ENCODE assay signal across 21 mouse cellular contexts in the genomic region with DNA sequence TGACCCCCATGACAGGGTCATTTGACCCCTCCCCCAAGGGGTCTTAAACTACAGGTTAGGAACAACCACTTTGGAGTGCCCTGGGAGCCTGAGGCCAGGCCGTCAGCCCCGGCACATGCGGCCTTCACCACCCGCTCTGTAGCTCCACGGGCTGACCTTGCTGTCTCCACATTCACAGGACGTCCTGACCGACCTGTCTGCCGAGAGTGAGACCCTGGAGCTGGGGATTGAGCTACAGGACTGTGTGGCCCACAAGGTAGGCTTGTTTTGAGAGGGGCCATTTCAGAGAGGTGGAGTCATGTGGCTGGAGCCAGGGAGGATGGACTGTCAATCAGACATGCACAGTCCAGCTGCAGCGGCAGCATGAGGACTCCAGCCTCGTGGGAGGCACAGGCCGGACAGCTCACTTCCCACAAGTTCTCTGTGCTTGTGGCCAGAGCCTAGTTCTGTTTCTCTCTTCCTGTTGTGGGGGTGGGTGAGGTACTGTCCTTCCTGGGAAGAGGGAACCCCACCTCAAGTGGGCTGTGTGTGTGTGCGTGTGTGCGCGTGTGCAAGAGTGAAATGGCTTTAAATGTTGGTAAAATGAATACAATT. TPM values are rescaled to one million over a fixed set of nuclear protein-coding genes. Genes with fewer than 3 reads are reported as not detected.
A peak's percentile ranks its signal among the peaks of the same experiment; 100 is the strongest.
DNase-seq lines count a peak whose midpoint lies in the region; ATAC-seq and TF ChIP-seq lines count a peak whose summit lies in the region.
"Had no signal": no experiment of that assay in that cellular context is flagged by ENCODE, and none has a peak within 500 bp of the region (broad histone marks: within the 10 kb centered on the region; RNA-seq: fewer than 3 reads in every experiment).

No protein-coding gene starts in this region.

- H3K27ac ChIP-seq in liver, embryonic 15.5 days (replicated peaks) = 0 out of 2 replicates have a peak overlapping the region, but pooled peaks have one; percentile 41
- H3K27ac ChIP-seq in liver, embryonic 12.5 days = no peak overlapping the region
- H3K27ac ChIP-seq in bone marrow, adult 2 months (ENCODE audit: control insufficient read depth, insufficient read depth, low read depth, low read length, poor library complexity) = peak overlapping the region; percentile 9; the same call in 1 of the 2 replicates
- no peak overlapping the region for H3K27ac ChIP-seq in limb, embryonic 10.5 days
- H3K27ac ChIP-seq: forebrain, embryonic 12.5 days; layer of hippocampus, adult 2 months; liver, embryonic 13.5 days; midbrain, embryonic 10.5 days; stomach, postnatal 0 days had no signal

- peaks cover 70% of the 10 kb centered on the region for H3K36me3 ChIP-seq in liver, embryonic 15.5 days (replicated peaks)
- H3K36me3 ChIP-seq in liver, embryonic 12.5 days = peaks cover 96% of the 10 kb centered on the region
- peaks cover 86% of the 10 kb centered on the region for H3K36me3 ChIP-seq in limb, embryonic 10.5 days

- no peak overlapping the region for H3K4me3 ChIP-seq in liver, embryonic 15.5 days (replicated peaks)
- H3K4me3 ChIP-seq in liver, embryonic 12.5 days = no peak overlapping the region
- no peak overlapping the region for H3K4me3 ChIP-seq in bone marrow, adult 2 months (replicated peaks; ENCODE audit: control insufficient read depth, low read depth, low read length)
- no peak overlapping the region for H3K4me3 ChIP-seq in limb, embryonic 10.5 days
- H3K4me3 ChIP-seq: forebrain, embryonic 12.5 days; layer of hippocampus, adult 2 months; liver, embryonic 13.5 days; midbrain, embryonic 10.5 days had no signal

- TF ChIP-seq POLR2A in bone marrow, adult 2 months (IDR thresholded peaks at IDR 0.05; ENCODE audit: borderline replicate concordance, control insufficient read depth, low read depth, low read length) = no peak

- peak; percentile 29 to 56 for DNase-seq in adrenal gland, adult (ENCODE audit: inconsistent age in 2 of 2, low spot score in 1 of 2)
- DNase-seq in adrenal gland, adult 8-10 months = no peak
- DNase-seq in urinary bladder, postnatal 10 days (ENCODE audit: low spot score) = no peak
- no peak for DNase-seq in limb, embryonic 10.5 days (ENCODE audit: low spot score)
- DNase-seq: cerebellum, adult 9-10 months; gastrocnemius, postnatal 10 days; heart, postnatal 10 days; kidney, adult 18-20 months; kidney, postnatal 10 days; left cerebral cortex, postnatal 4 days; liver, embryonic 13.5 days; right cerebral cortex, postnatal 14 days had no signal

- no peaks in the 10 kb centered on the region for H3K4me1 ChIP-seq in liver, embryonic 15.5 days (replicated peaks)
- H3K4me1 ChIP-seq in liver, embryonic 12.5 days = 0 out of 2 replicates have a peak, but pooled peaks cover 6% of the 10 kb centered on the region
- H3K4me1 ChIP-seq in bone marrow, adult 2 months (ENCODE audit: control insufficient read depth, insufficient read depth, low read length) = peaks cover 4% of the 10 kb centered on the region; the same call in 1 of the 2 replicates
- no peaks in the 10 kb centered on the region for H3K4me1 ChIP-seq in limb, embryonic 10.5 days
- H3K4me1 ChIP-seq: forebrain, embryonic 12.5 days; midbrain, embryonic 10.5 days had no signal

- no peak for ATAC-seq in liver, embryonic 15.5 days (ENCODE audit: insufficient read depth)
- ATAC-seq in liver, embryonic 12.5 days = no peak
- peak; percentile 48 for ATAC-seq in megakaryocyte progenitor cell, adult 5-6 weeks (replicated peaks; ENCODE audit: poor library complexity)
- ATAC-seq: lung, postnatal 0 days had no signal

- no peak overlapping the region for H3K9ac ChIP-seq in liver, embryonic 15.5 days
- no peak overlapping the region for H3K9ac ChIP-seq in liver, embryonic 12.5 days
- H3K9ac ChIP-seq: forebrain, embryonic 12.5 days; liver, embryonic 13.5 days had no signal

- no peaks in the 10 kb centered on the region for H3K27me3 ChIP-seq in liver, embryonic 15.5 days
- no peaks in the 10 kb centered on the region for H3K27me3 ChIP-seq in liver, embryonic 12.5 days (replicated peaks)
- no peaks in the 10 kb centered on the region for H3K27me3 ChIP-seq in limb, embryonic 10.5 days (ENCODE audit: low read depth, poor library complexity, severe bottlenecking)
- H3K27me3 ChIP-seq: forebrain, embryonic 12.5 days; liver, embryonic 13.5 days had no signal

- H3K9me3 ChIP-seq in liver, embryonic 15.5 days (replicated peaks) = no peaks in the 10 kb centered on the region
- H3K9me3 ChIP-seq in liver, embryonic 12.5 days (replicated peaks) = no peaks in the 10 kb centered on the region
- H3K9me3 ChIP-seq in limb, embryonic 10.5 days (replicated peaks) = no peaks in the 10 kb centered on the region
- H3K9me3 ChIP-seq: forebrain, embryonic 12.5 days; liver, embryonic 13.5 days; midbrain, embryonic 10.5 days had no signal

- H3K4me2 ChIP-seq in liver, embryonic 15.5 days = no peak overlapping the region
- no peak overlapping the region for H3K4me2 ChIP-seq in liver, embryonic 12.5 days
- H3K4me2 ChIP-seq: forebrain, embryonic 12.5 days; liver, embryonic 13.5 days had no signal

- 69% methylated on average over 14 of the region's 14 CpGs for WGBS in liver, embryonic 15.5 days (ENCODE audit: insufficient replicate concordance)
- WGBS in liver, embryonic 12.5 days (ENCODE audit: insufficient replicate concordance) = 74% methylated on average over 14 of the region's 14 CpGs
- 60% methylated on average over 14 of the region's 14 CpGs for WGBS in bone marrow, adult 2 months
- 91% methylated on average over 14 of the region's 14 CpGs for WGBS in limb, embryonic 10.5 days

- no peak for TF ChIP-seq CTCF in bone marrow, adult 2 months (IDR thresholded peaks at IDR 0.05; ENCODE audit: control insufficient read depth, insufficient read depth, low read length)

RNA-seq across cellular contexts. Expression of gene Daglb, which starts 25.5 kb away (rescaled TPM):
- 10 to 100 TPM; 21.6 to 27.5 (median 25.4) TPM for total RNA-seq in adrenal gland, adult 8-10 months (2022)
- polyA plus RNA-seq in liver, embryonic 15.5 days (2015; fragmentation: Nextera tagmentation; extraction: Ambion mirVana) = 8.3 and 9.3 TPM in 2 replicates
- polyA plus RNA-seq in liver, embryonic 12.5 days (2016; fragmentation: Nextera tagmentation; extraction: Ambion mirVana) = 11.8 and 12.6 TPM in 2 replicates
- polyA plus RNA-seq in bone marrow, adult 2 months (2011; ENCODE audit: insufficient read depth, insufficient read length, low replicate concordance, missing spikeins) = 11.3 and 12.4 TPM in 2 replicates
- 13.4 and 15.3 TPM in 2 replicates for total RNA-seq in megakaryocyte progenitor cell, adult 5-6 weeks (2015)
- total RNA-seq in megakaryocyte progenitor cell, adult 5-6 weeks (2017) = 22.7 and 25.9 TPM in 2 replicates
- 10.5 and 10.6 TPM in 2 replicates for polyA plus RNA-seq in limb, embryonic 10.5 days (2016; fragmentation: Nextera tagmentation; extraction: Ambion mirVana)

RNA-seq across cellular contexts. Expression of gene Rac1, which starts 38.0 kb away (rescaled TPM):
- 100 to 1,000 TPM; 348 to 401 (median 358) TPM for total RNA-seq in adrenal gland, adult 8-10 months (2022)
- 155 and 162 TPM in 2 replicates for polyA plus RNA-seq in liver, embryonic 15.5 days (2015; fragmentation: Nextera tagmentation; extraction: Ambion mirVana)
- 254 and 256 TPM in 2 replicates for polyA plus RNA-seq in liver, embryonic 12.5 days (2016; fragmentation: Nextera tagmentation; extraction: Ambion mirVana)
- 75.0 and 92.5 TPM in 2 replicates for polyA plus RNA-seq in bone marrow, adult 2 months (2011; ENCODE audit: insufficient read depth, insufficient read length, low replicate concordance, missing spikeins)
- 654 and 681 TPM in 2 replicates for total RNA-seq in megakaryocyte progenitor cell, adult 5-6 weeks (2015)
- total RNA-seq in megakaryocyte progenitor cell, adult 5-6 weeks (2017) = 85.9 and 114 TPM in 2 replicates
- polyA plus RNA-seq in limb, embryonic 10.5 days (2016; fragmentation: Nextera tagmentation; extraction: Ambion mirVana) = 451 and 473 TPM in 2 replicates

Comparison
In these comparisons a context has a peak if more than half of its experiments do, and no peak if none do; other contexts are left out.
1. DNase-seq: peak in adrenal gland, adult (2 of 2); none in adrenal gland, adult 8-10 months (single experiment), urinary bladder, postnatal 10 days (single experiment) and limb, embryonic 10.5 days (single experiment).
2. H3K27ac ChIP-seq: peak in liver, embryonic 15.5 days (single experiment) and bone marrow, adult 2 months (single experiment); none in liver, embryonic 12.5 days (single experiment) and limb, embryonic 10.5 days (single experiment).